Mouse (Mus musculus): ENCODE results near the gene Mtfr1l. TPM values are rescaled to one million over a fixed set of nuclear protein-coding genes. Genes with fewer than 3 reads are reported as not detected.
A peak's percentile ranks its signal among the peaks of the same experiment; 100 is the strongest.
"Not testable (repeated sequence)": the region's sequence is repeated elsewhere in the genome, so short reads cannot be mapped to it uniquely, and the experiment has no call there.

Mtfr1l gene
- polyA plus RNA-seq, 1 experiment from 2014 or later: 167 TPM

DNA sequence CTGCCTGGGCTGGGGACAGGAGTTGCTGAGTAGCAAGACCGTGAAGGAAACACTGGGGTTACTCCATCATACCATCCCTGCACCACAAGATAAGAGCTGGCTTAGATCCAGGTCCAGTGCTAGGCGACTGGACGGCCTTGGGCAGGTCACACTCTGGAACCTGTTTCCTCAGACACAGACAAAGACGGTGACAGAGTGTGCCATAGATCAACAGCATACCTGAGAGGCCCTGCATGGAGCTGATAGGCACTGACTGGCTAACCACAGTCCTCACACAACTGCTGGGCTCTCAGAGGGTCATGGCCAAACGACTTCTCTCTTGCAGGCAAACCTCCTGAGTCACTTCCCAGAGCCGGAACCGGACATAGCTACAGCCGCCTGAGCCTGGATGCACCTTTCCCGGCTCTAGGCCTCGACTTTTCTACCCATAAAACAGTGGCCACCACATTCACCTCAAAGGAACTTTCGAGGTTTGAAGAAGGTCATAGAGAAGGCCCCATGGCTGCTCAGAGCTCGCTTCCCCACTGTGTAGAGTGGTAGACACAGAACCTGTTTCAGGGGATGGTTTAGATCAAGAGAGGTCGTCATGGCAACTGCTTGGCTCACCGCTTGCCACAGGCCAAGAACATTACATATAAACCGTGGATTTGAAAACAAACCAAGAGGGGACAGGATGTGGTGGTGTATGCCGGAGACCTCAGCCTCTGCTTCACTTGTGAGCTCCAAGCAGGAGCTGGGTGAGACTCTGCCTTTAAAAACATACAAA is 40.2 kb downstream of the Mtfr1l start:
- 42% methylated on average over 16 of the region's 16 CpGs for WGBS
- ATAC-seq (replicated peaks; ENCODE audit: extremely low read depth, insufficient read depth, low FRiP score): no peak
- Histone ChIP-seq H3K4me2 (ENCODE audit: low read depth, low read length) (no peak overlapping the region), H3K27ac (ENCODE audit: low read length) (0 out of 2 replicates have a peak overlapping the region, but pooled peaks have one; percentile 2), H3K4me1 (ENCODE audit: control insufficient read depth, insufficient read depth, low read length) (peaks cover 40% of the 10 kb centered on the region), H3K9me3 (replicated peaks; ENCODE audit: control insufficient read depth, low read length) (no peaks in the 10 kb centered on the region), H3K36me3 (ENCODE audit: control insufficient read depth, insufficient read depth) (no peaks in the 10 kb centered on the region), H3K9ac (ENCODE audit: low read length) (no peak overlapping the region), H3K4me3 (ENCODE audit: low read length) (no peak overlapping the region), H3K27me3 (ENCODE audit: control insufficient read depth, insufficient read depth, low read length) (no peaks in the 10 kb centered on the region)

DNA sequence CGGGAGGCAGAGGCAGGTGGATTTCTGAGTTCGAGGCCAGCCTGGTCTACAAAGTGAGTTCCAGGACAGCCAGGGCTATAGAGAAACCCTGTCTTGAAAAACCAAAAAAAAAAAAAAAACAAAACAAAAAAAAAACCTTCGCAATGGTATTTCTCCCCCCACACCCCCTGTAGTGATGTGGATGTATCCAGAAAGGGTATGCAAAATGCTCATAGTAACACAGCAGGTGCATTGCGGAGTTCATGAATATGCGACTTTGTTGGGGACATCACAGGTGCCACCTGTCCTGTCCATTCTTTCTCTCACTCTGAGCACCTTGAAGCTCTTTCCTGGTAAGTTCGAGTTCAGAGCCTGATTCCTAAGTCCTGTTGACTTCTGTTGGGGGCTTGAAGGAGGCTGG is 41.0 kb downstream of the Mtfr1l start:
- WGBS: 87% methylated on average over 6 of the region's 6 CpGs
- not testable (repeated sequence) for H3K4me3 ChIP-seq (ENCODE audit: low read length); H3K27ac ChIP-seq (ENCODE audit: low read length)

DNA sequence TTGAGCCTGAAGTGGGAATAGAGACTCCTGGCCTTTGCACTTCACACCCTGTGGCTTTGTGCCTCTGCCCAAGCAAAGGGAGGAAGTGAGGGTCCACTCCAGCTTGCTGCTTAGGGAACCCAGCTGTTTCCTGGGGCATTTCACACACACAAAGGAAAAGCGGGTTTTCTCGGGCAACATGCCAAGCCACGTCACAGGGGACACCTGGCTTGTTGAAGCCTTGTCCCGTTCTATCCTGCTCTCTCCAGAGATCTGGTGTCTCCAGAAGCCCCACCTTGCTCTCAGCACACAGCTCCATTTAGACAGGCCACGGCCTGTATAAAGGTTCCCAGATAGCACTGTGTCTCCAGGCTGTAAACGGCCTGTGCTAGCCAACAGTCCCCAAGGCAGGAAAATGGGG is 43.5 kb downstream of the Mtfr1l start:
- no peaks in the 10 kb centered on the region for H3K27me3 ChIP-seq (ENCODE audit: control insufficient read depth, insufficient read depth, low read length)
- H3K4me3 ChIP-seq (ENCODE audit: low read length): no peak overlapping the region
- H3K9me3 ChIP-seq (replicated peaks; ENCODE audit: control insufficient read depth, low read length): no peaks in the 10 kb centered on the region
- no peak overlapping the region for H3K27ac ChIP-seq (ENCODE audit: low read length)
- 55% methylated on average over 6 of the region's 6 CpGs for WGBS
- H3K4me1 ChIP-seq (ENCODE audit: control insufficient read depth, insufficient read depth, low read length): peaks cover 22% of the 10 kb centered on the region
- H3K4me2 ChIP-seq (ENCODE audit: low read depth, low read length): no peak overlapping the region
- ATAC-seq (replicated peaks; ENCODE audit: extremely low read depth, insufficient read depth, low FRiP score): no peak
- no peak overlapping the region for H3K9ac ChIP-seq (ENCODE audit: low read length)
- no peaks in the 10 kb centered on the region for H3K36me3 ChIP-seq (ENCODE audit: control insufficient read depth, insufficient read depth)

More for the DNA sequence above, 41.0 kb downstream of the Mtfr1l start:
- not testable (repeated sequence) for H3K4me2 ChIP-seq (ENCODE audit: low read depth, low read length); ATAC-seq (replicated peaks; ENCODE audit: extremely low read depth, insufficient read depth, low FRiP score); H3K27me3 ChIP-seq (ENCODE audit: control insufficient read depth, insufficient read depth, low read length); H3K9me3 ChIP-seq (replicated peaks; ENCODE audit: control insufficient read depth, low read length); H3K9ac ChIP-seq (ENCODE audit: low read length); H3K36me3 ChIP-seq (ENCODE audit: control insufficient read depth, insufficient read depth)
- H3K4me1 ChIP-seq (ENCODE audit: control insufficient read depth, insufficient read depth, low read length): peaks cover 40% of the 10 kb centered on the region

DNA sequence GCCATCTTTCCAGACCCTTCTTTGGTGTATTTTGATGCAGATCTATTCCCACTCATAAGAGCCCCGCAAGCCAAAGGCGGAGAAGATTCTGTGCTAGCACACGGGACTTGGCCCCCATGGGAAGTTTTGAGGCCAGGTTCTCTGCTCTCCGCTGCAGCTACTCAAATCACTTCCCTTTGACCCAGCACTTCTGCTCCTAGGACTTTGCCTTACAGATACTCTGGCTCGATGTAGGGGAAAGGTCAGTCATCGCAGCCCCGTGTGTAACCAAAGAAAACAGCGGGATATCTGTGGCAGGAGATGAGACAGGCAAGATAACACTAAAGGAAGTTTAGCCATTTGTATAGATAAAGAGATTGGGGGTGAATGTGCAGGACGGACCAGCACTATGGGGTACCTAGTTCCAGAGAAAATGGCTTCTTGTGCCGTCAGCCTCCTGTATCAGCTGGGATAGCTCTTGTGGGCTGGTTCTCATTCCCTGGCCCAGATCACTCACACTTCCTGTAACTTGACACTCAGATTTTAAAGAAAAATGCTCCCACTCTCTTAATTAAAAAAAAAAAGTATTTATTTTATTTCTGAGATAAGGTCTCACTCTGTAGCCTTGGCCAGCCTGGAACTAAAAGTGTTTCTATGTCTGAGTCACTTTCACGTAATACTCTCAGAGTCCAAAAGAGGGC is 45.1 kb downstream of the Mtfr1l start:
- no peaks in the 10 kb centered on the region for H3K27me3 ChIP-seq (ENCODE audit: control insufficient read depth, insufficient read depth, low read length)
- no peaks in the 10 kb centered on the region for H3K36me3 ChIP-seq (ENCODE audit: control insufficient read depth, insufficient read depth)
- H3K4me2 ChIP-seq (ENCODE audit: low read depth, low read length): no peak overlapping the region
- H3K4me1 ChIP-seq (ENCODE audit: control insufficient read depth, insufficient read depth, low read length): peaks cover 8% of the 10 kb centered on the region
- 74% methylated on average over 11 of the region's 11 CpGs for WGBS
- H3K9ac ChIP-seq (ENCODE audit: low read length): no peak overlapping the region
- no peak overlapping the region for H3K27ac ChIP-seq (ENCODE audit: low read length)
- no peak overlapping the region for H3K4me3 ChIP-seq (ENCODE audit: low read length)
- H3K9me3 ChIP-seq (replicated peaks; ENCODE audit: control insufficient read depth, low read length): no peaks in the 10 kb centered on the region
- no peak for ATAC-seq (replicated peaks; ENCODE audit: extremely low read depth, insufficient read depth, low FRiP score)

DNA sequence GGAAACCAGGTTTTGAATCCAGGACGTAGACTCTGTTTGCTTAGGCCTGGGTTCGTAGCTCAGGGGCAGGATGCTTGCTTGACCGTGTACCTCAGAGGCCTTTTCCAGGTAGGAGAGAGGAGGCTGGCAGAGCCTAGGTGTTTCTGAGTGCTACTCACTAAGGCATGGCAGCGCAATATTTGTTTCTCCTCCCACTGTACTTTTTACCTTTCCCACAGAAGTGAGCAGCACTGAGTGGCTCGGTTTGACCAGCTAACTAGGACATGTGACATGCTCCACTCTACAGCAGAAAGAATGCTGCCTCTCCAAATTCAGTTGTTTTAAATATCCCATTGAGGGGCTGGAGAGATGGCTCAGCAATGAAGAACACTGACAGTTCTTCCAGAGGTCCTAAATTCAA is 47.0 kb downstream of the Mtfr1l start:
- Histone ChIP-seq H3K9me3 (replicated peaks; ENCODE audit: control insufficient read depth, low read length) (no peaks in the 10 kb centered on the region), H3K4me3 (ENCODE audit: low read length) (no peak overlapping the region), H3K27ac (ENCODE audit: low read length) (no peak overlapping the region), H3K36me3 (ENCODE audit: control insufficient read depth, insufficient read depth) (no peaks in the 10 kb centered on the region), H3K9ac (ENCODE audit: low read length) (no peak overlapping the region), H3K4me1 (ENCODE audit: control insufficient read depth, insufficient read depth, low read length) (no peaks in the 10 kb centered on the region), H3K27me3 (ENCODE audit: control insufficient read depth, insufficient read depth, low read length) (no peaks in the 10 kb centered on the region), H3K4me2 (ENCODE audit: low read depth, low read length) (no peak overlapping the region)
- no peak for ATAC-seq (replicated peaks; ENCODE audit: extremely low read depth, insufficient read depth, low FRiP score)
- 81% methylated on average over 5 of the region's 5 CpGs for WGBS

DNA sequence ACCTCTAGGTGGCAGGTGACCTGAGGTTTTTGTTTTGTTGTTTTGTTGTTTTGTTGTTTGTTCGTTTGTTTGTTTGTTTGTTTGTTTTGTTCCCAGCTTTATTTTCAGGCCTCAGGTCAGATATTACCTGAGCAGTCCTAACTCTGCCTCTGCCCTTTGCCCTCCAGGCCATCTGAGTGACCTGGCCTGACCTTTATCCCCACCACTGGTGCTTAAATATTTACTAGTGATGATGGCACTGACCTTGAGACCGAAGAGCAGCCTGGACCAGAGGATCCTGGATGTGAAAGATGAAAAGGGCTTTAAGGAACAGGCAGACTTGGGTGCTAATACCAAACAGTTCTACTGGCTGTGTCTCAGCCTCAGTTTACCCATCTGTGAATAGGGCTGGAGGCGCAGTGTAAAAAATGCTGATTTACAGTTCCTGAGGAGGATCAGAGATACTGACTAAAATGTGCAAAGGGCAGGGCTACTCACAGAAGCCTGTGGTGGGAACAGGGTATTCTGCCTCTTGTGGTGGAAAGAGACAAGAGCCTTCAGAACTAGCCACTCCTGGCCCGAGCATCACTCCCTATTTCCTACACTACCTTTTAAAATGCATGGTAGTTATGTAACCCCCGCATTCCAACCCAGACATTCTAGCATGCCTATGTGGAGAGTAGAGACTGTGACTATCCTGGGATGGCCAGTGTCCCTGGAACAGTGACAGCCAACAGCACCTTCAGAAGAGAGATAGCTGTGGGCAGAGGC is 49.9 kb downstream of the Mtfr1l start:
- Histone ChIP-seq H3K4me1 (ENCODE audit: control insufficient read depth, insufficient read depth, low read length) (no peaks in the 10 kb centered on the region), H3K9me3 (replicated peaks; ENCODE audit: control insufficient read depth, low read length) (no peaks in the 10 kb centered on the region), H3K36me3 (ENCODE audit: control insufficient read depth, insufficient read depth) (no peaks in the 10 kb centered on the region), H3K9ac (ENCODE audit: low read length) (no peak overlapping the region), H3K27me3 (ENCODE audit: control insufficient read depth, insufficient read depth, low read length) (no peaks in the 10 kb centered on the region), H3K4me3 (ENCODE audit: low read length) (no peak overlapping the region), H3K4me2 (ENCODE audit: low read depth, low read length) (no peak overlapping the region), H3K27ac (ENCODE audit: low read length) (no peak overlapping the region)
- WGBS: 84% methylated on average over 5 of the region's 5 CpGs
- no peak for ATAC-seq (replicated peaks; ENCODE audit: extremely low read depth, insufficient read depth, low FRiP score)

DNA sequence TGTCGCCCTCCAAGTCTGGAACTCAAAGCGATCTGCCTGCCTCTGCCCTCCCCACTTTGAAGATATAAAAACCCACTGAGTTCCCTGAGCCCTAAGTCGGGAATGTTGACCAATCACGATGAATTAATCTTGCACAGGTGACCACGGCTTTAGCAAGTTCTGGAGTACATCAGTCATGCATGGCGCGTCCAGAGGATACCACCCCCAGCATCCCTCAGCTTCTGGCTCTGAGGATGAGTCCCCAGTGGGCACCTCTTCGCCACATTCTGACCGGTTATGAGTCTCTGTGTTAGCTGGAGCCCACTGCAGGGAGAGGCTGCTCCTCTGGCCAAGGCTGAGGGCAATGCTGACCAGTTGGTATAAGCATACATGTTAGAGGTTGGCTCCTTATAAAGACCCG is 51.0 kb downstream of the Mtfr1l start:
- no peak overlapping the region for H3K27ac ChIP-seq (ENCODE audit: low read length)
- H3K9me3 ChIP-seq (replicated peaks; ENCODE audit: control insufficient read depth, low read length): no peaks in the 10 kb centered on the region
- H3K4me1 ChIP-seq (ENCODE audit: control insufficient read depth, insufficient read depth, low read length): no peaks in the 10 kb centered on the region
- no peak overlapping the region for H3K4me2 ChIP-seq (ENCODE audit: low read depth, low read length)
- H3K27me3 ChIP-seq (ENCODE audit: control insufficient read depth, insufficient read depth, low read length): no peaks in the 10 kb centered on the region
- H3K4me3 ChIP-seq (ENCODE audit: low read length): no peak overlapping the region
- WGBS: 75% methylated on average over 10 of the region's 10 CpGs
- H3K36me3 ChIP-seq (ENCODE audit: control insufficient read depth, insufficient read depth): no peaks in the 10 kb centered on the region
- H3K9ac ChIP-seq (ENCODE audit: low read length): no peak overlapping the region
- no peak for ATAC-seq (replicated peaks; ENCODE audit: extremely low read depth, insufficient read depth, low FRiP score)

DNA sequence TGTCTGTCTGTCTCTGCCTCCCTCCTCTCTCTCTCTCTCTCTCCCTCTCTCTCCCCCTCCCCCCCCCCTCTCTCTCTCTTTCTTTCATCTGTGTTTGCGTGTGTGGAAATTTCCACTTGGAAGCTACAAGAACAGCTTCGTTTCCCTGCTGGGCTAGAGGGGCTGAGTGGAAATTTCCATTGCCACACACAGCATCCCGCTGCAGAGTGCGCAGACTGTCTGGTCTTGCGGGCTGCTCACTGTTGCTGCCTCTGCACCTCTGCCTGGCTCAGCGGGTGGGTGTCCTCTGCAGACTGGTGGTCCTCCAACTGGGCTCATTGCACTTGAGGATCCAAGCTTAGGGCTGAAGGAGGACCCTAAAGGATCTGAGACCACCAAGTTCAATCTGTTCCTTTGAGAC is 51.5 kb downstream of the Mtfr1l start:
- Histone ChIP-seq H3K27ac (ENCODE audit: low read length) (no peak overlapping the region), H3K9ac (ENCODE audit: low read length) (no peak overlapping the region), H3K4me2 (ENCODE audit: low read depth, low read length) (no peak overlapping the region), H3K36me3 (ENCODE audit: control insufficient read depth, insufficient read depth) (no peaks in the 10 kb centered on the region), H3K27me3 (ENCODE audit: control insufficient read depth, insufficient read depth, low read length) (no peaks in the 10 kb centered on the region), H3K9me3 (replicated peaks; ENCODE audit: control insufficient read depth, low read length) (no peaks in the 10 kb centered on the region), H3K4me1 (ENCODE audit: control insufficient read depth, insufficient read depth, low read length) (no peaks in the 10 kb centered on the region), H3K4me3 (ENCODE audit: low read length) (no peak overlapping the region)
- 38% methylated on average over 6 of the region's 6 CpGs for WGBS
- ATAC-seq (replicated peaks; ENCODE audit: extremely low read depth, insufficient read depth, low FRiP score): no peak

Data from heart, embryonic 16.5 days (tissue).